Mouse (Mus musculus) brain, embryonic 14.5 days (tissue): ENCODE measurements at regions not wholly inside any gene's neighbourhood (a gene's known extent, or its start where the extent isn't known, plus 50 kb on each side); places are given as distances from the start of the nearest gene placed in this dataset.

Experiments
- DNase-seq: peaks from one replicate; pipeline ENCODE4 v3.0.0-alpha.2; 2011; ENCODE audit warnings: low read depth
- CTCF ChIP-seq: fragments of 200-500 bp; IDR thresholded peaks from 2 replicates; pipeline ENCODE4 v1.5.1; 2012; ENCODE audit warnings: inconsistent platforms, mild to moderate bottlenecking, moderate library complexity, borderline replicate concordance; ENCODE audit not compliant: insufficient read depth, insufficient read length; ENCODE audit errors: extremely low read depth
- POLR2A ChIP-seq: fragments of 200-500 bp; IDR thresholded peaks from 2 replicates; pipeline ENCODE4 v1.6.1; 2012; ENCODE audit warnings: mild to moderate bottlenecking, inconsistent platforms, borderline replicate concordance; ENCODE audit not compliant: poor library complexity, insufficient read depth, insufficient read length, severe bottlenecking; ENCODE audit errors: extremely low read depth

GRCm38 (mm10) chr13:28787331-28787643, 166.2 kb downstream of the Sox4 start:
- no peak for DNase-seq
- TF ChIP-seq CTCF (no peak), POLR2A (no peak)

DNA sequence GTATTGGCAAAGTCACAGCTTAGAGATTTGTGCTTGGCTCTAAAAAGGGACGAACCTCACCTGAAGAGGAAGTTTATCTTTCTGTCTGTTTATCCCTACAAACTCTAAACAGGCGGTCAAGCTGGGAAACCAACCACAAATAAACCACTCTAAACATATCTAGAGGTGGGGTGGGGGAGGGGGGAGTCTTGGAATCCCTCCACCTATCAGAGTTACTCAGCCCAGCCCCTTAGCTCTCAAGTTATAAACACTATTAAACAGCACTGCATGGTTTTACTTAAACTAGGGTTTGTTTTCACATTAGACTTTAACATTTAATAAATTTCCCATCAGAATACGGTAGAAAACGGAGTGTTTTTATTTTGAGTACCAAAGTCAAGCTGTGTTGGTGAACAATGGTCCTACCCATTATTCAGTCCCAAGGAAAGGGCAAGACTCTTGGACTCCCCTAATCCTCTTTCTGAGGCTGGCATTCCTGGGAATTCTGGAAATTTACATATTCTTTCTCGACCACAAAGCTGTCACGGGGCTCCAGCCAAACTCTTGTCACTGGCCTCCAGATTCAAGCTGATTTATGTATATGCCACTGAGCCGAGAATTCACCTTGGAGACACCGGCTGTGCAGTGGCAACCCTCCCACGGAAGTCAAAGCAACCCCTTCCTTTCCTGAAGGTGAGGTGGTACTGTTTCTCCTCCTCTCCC, 166.7 kb downstream of the Sox4 start:
- TF ChIP-seq CTCF = no peak
- TF ChIP-seq POLR2A = no peak
- DNase-seq = peak; percentile 82

- peak; percentile 89 for DNase-seq
- TF ChIP-seq POLR2A = no peak
Measured at GRCm38 (mm10) chr13:28782497-28783246, 170.8 kb downstream of the Sox4 start.

DNA sequence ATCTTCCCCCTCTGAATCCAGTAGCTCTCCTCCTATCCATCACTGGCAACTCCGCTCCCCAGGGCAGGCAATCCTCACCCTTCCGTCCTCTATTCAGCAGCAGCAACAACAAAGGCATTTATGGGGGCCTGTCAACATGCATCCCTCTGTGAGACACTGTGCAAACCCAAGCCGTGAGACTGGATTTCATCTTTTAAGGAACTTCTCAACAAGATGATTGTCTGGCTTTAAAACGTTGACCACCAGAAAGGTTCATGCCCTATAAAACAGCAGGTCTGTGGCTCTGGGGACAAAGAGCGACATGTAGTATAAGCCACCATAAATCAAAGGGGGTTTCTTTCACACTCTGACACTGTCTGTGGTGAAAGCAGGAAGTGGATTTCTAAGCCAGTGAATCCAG, 171.4 kb downstream of the Sox4 start:
- peak; percentile 69 for DNase-seq
- TF ChIP-seq CTCF = no peak
- no peak for TF ChIP-seq POLR2A

DNA sequence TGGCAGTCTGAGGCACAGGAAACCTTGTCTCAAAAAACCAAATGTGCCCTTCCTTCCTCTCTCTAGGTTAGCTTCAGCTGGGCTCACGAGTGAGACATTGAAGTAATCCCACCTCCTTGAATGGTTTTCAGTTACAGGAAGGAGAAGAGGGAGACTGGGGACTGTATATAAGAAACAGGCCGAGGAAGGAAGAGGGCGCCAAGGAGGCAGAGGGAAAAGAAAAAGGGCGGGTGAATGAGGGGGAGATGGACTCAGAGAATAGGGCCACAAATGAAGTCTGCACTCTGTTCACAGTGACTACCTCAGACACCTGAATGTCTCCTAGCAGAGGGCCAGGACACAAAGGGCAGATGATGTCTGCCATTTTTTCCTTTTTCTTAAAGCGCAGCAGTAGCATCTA, 171.9 kb downstream of the Sox4 start:
- peak; percentile 64 for DNase-seq
- TF ChIP-seq POLR2A (no peak), CTCF (no peak)

GRCm38 (mm10) chr13:28780462-28780861, 173.1 kb downstream of the Sox4 start:
- no peak for DNase-seq
- no peak for TF ChIP-seq CTCF
- no peak for TF ChIP-seq POLR2A

DNA sequence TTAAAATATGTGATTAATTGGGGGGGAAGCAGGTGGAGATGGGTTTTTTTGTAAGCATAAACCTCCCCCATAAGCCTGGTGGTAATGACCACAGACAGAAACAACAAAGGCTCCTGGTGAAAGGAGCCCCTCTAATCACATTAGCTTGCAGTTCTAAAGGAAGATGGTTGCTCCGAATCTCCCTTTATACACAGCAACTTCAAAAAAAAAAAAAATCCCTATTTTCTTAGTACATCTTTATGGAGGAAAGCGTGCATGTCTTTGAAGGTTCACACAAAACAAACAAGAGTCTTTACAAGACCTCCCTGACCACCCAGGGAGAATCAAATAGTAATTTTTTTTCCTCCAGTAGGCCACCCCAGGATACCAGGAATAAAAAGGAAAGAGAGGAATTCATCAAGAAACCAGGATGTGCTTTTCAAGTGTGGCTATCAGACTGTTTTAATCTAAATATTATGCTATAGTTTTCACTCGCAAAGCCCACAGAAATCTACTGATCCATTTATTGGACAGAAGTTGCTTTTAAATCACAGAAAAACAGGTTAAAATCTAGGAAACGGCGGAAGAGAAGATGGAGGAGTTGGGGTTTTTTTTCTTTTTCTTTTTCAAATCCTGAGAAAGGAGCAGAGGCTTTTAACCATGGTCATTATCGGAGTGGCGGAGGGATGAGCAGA, 178.2 kb downstream of the Sox4 start:
- DNase-seq = peak; percentile 70
- TF ChIP-seq CTCF (no peak), POLR2A (no peak)

- peak; percentile 88 for DNase-seq
Measured at GRCm38 (mm10) chr13:28774649-28775048, 178.9 kb downstream of the Sox4 start.

DNA sequence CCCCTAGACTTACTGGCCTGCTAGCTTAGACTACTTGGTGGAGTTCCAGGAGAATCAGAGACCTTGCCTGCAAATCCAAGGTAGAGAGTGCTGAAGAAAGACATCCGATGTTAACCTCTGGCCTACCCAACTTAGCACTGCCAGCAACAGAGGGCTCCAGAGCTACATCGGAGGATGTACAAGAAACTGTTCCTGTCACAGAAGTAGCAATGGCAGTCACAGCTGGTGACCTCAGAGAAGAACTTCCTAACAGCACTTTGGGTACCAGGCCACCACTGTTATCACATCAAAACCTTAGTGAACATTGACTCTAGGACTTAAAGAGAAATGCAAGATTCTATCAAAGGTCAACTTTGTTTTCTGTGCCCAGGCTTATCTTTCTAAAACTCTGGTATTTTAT, 180.0 kb downstream of the Sox4 start:
- no peak for DNase-seq
- no peak for TF ChIP-seq CTCF
- TF ChIP-seq POLR2A = no peak

More at GRCm38 (mm10) chr13:28774649-28775048, 178.9 kb downstream of the Sox4 start:
- no peak for TF ChIP-seq POLR2A

DNA sequence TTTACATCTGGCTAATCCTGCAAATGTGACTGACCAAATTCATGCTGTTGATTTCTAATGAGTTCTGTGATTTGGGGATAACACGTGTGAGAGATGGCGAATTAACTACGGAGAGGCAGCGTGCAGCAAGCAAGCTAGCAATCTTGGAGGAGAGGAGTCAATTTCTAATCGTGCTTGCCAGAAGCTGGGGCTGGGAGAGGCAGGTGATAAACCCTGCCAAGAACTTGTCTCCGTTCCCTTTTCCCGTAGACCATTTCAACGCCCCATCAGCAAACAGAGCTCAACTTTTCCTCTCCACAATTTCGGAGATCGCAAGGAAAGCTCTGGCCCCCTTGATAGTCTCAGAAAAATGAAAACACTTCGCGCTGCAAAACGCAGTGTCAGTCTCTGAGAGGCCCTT, 183.0 kb downstream of the Sox4 start:
- peak; percentile 87 for DNase-seq
- TF ChIP-seq POLR2A (no peak), CTCF (no peak)

GRCm38 (mm10) chr13:28770018-28770417, 183.5 kb downstream of the Sox4 start:
- TF ChIP-seq CTCF (no peak), POLR2A (no peak)
- DNase-seq = no peak

- no peak for TF ChIP-seq CTCF
- no peak for TF ChIP-seq POLR2A
Measured at GRCm38 (mm10) chr13:28768717-28769426, 184.6 kb downstream of the Sox4 start.

More at GRCm38 (mm10) chr13:28768717-28769426, 184.6 kb downstream of the Sox4 start:
- DNase-seq = peak; percentile 87
